Mouse (Mus musculus): Measurements from ENCODE around the gene H2-M10.6. TPM values are rescaled to one million over a fixed set of nuclear protein-coding genes. Genes with fewer than 3 reads are reported as not detected.

Gene H2-M10.6
- polyA plus RNA-seq, 1 experiment from 2014 or later = not detected

Other genes starting within 250 kb of the H2-M10.6 start
- gene H2-M9, start 169.5 kb upstream of the H2-M10.6 start, polyA plus RNA-seq (2015; fragmentation: Nextera tagmentation; extraction: Ambion mirVana) = not detected in 2 replicates
- gene H2-M1, start 140.0 kb upstream of the H2-M10.6 start, polyA plus RNA-seq (2015; fragmentation: Nextera tagmentation; extraction: Ambion mirVana) = not detected in 2 replicates
- gene H2-M10.5, start 39.3 kb upstream of the H2-M10.6 start, polyA plus RNA-seq (2015; fragmentation: Nextera tagmentation; extraction: Ambion mirVana) = not detected in 2 replicates
- 43.3 and 45.3 TPM in 2 replicates for gene Trim26, start 25.0 kb downstream of the H2-M10.6 start, polyA plus RNA-seq (2015; fragmentation: Nextera tagmentation; extraction: Ambion mirVana)
- gene Trim15, start 55.0 kb downstream of the H2-M10.6 start, polyA plus RNA-seq (2015; fragmentation: Nextera tagmentation; extraction: Ambion mirVana) = 0.15 and 0.17 TPM in 2 replicates
- gene Trim10, start 57.4 kb downstream of the H2-M10.6 start, polyA plus RNA-seq (2015; fragmentation: Nextera tagmentation; extraction: Ambion mirVana) = 1.7 and 2.3 TPM in 2 replicates
- gene Trim40, start 78.0 kb downstream of the H2-M10.6 start, polyA plus RNA-seq (2015; fragmentation: Nextera tagmentation; extraction: Ambion mirVana) = not detected in 2 replicates
- gene Trim31, start 85.9 kb downstream of the H2-M10.6 start, polyA plus RNA-seq (2015; fragmentation: Nextera tagmentation; extraction: Ambion mirVana) = not detected in 2 replicates
- gene Rnf39, start 130.7 kb downstream of the H2-M10.6 start, polyA plus RNA-seq (2015; fragmentation: Nextera tagmentation; extraction: Ambion mirVana) = 7.5 and 9.4 TPM in 2 replicates
- 106 and 111 TPM in 2 replicates for gene Ppp1r11, start 139.6 kb downstream of the H2-M10.6 start, polyA plus RNA-seq (2015; fragmentation: Nextera tagmentation; extraction: Ambion mirVana)
- 94.7 and 98.6 TPM in 2 replicates for gene Znrd1, start 146.4 kb downstream of the H2-M10.6 start, polyA plus RNA-seq (2015; fragmentation: Nextera tagmentation; extraction: Ambion mirVana)
- 5.7 and 5.9 TPM in 2 replicates for gene Znrd1as, start 146.4 kb downstream of the H2-M10.6 start, polyA plus RNA-seq (2015; fragmentation: Nextera tagmentation; extraction: Ambion mirVana)
- gene 2410137M14Rik, start 169.1 kb downstream of the H2-M10.6 start, polyA plus RNA-seq (2015; fragmentation: Nextera tagmentation; extraction: Ambion mirVana) = not detected in 2 replicates
- 0.67 and 0.95 TPM in 2 replicates for gene H2-M5, start 177.4 kb downstream of the H2-M10.6 start, polyA plus RNA-seq (2015; fragmentation: Nextera tagmentation; extraction: Ambion mirVana)
- 52.2 and 62.2 TPM in 2 replicates for gene Zfp57, start 189.0 kb downstream of the H2-M10.6 start, polyA plus RNA-seq (2015; fragmentation: Nextera tagmentation; extraction: Ambion mirVana)
- gene Mog, start 211.2 kb downstream of the H2-M10.6 start, polyA plus RNA-seq (2015; fragmentation: Nextera tagmentation; extraction: Ambion mirVana) = 0.09 TPM in 1 of 2 replicates, not detected in the other
- 11.5 and 15.0 TPM in 2 replicates for gene Gabbr1, start 233.8 kb downstream of the H2-M10.6 start, polyA plus RNA-seq (2015; fragmentation: Nextera tagmentation; extraction: Ambion mirVana)

All from embryonic facial prominence, embryonic 15.5 days (tissue).